Mouse (Mus musculus) neural tube, embryonic 10.5 days (tissue): ENCODE data around the gene Smap2.
A peak's percentile ranks its signal among the peaks of the same experiment; 100 is the strongest.

ENCODE experiments used
- DNase-seq: peaks from one replicate; pipeline ENCODE4 v3.0.0-alpha.2; 2017; ENCODE audit warnings: low spot score; ENCODE audit errors: extremely low spot score

Smap2 gene

DNA sequence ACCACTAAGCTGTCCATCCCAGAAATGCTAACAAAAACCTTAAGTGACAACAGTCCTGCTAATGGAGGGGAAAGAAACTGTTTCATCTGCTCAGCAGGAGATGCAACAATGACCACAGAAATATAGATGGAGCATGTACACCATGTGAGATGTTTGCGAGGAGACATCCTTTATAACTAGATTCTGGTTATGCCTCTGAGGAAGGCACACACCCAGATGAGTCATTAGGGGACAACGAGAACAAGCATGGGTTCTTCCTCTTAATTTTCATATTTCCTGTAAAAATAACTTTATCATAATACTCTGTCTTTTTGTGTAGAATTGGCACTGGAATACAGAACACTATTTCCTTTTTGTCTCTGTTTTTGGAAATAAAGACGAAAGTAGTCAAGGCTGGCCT lies 38.8 kb downstream of the Smap2 start:
- no peak for DNase-seq

DNA sequence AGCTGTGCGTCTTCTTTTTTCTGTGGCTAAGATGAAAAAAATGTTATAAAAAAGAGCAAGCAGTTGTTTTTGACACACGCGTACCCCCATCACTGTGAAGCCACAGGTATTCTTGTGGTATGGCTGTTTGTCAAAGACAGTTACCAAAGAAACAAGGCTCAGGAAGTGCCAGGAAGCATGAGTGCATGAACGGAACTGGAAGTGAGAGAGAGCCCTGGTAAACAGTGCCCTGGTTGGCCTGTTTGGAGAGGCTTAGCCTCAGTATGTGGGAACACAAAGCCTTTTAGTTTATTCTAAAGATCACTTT lies 41.7 kb downstream of the Smap2 start:
- DNase-seq = no peak

DNA sequence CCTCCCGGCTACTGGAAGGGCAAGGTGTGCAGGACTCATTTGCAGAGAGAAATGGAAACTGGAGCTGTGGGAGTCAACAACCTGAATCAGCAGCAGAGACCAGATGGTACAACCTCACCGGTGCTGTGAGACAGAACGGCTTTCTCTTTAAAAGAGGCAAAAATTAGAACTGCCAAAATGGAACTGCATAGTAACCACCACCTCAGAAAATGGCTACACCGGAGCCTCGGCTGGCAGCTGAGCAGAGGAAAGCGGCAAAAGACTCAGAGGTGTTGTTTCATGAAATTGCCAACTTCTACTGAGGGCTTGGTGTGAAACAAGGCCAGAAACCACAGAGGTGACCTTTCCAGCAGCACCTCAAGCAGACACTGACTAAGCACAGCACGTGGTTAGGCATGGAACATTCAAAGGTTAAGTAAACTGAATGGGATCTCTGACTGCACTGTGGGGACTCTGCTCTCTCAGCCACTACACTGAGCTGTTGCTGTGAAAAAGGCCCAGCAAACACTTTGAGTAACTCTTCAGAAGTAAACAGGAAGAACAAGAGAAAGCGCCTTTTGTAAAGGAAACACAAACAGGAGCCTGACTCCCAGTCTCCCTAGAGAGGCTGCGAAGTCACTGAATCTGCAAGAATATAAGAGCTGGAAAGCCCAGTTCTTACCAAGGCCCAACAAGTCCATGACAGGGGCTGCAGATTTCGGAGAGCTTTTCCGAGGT lies 42.2 kb downstream of the Smap2 start:
- no peak for DNase-seq

DNA sequence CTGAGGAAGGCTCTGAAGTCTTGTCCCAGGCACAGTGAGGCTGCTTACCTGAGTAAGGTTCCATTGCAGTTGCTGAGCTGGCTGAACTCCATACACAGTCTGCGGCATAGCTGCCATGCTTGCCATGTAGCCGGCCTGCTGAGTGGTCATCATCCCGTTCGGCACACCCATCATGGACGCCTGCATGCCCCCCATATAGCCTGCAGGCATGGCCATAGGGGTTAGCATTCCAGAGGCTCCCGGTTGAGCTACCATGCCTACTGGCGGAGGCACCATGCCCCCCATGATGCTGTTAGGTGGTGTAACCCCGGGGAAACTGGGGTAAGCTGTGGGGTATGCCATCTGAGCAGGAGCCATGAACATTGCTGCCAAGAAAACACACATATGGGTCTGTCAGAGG lies 45.2 kb downstream of the Smap2 start:
- no peak for DNase-seq

DNA sequence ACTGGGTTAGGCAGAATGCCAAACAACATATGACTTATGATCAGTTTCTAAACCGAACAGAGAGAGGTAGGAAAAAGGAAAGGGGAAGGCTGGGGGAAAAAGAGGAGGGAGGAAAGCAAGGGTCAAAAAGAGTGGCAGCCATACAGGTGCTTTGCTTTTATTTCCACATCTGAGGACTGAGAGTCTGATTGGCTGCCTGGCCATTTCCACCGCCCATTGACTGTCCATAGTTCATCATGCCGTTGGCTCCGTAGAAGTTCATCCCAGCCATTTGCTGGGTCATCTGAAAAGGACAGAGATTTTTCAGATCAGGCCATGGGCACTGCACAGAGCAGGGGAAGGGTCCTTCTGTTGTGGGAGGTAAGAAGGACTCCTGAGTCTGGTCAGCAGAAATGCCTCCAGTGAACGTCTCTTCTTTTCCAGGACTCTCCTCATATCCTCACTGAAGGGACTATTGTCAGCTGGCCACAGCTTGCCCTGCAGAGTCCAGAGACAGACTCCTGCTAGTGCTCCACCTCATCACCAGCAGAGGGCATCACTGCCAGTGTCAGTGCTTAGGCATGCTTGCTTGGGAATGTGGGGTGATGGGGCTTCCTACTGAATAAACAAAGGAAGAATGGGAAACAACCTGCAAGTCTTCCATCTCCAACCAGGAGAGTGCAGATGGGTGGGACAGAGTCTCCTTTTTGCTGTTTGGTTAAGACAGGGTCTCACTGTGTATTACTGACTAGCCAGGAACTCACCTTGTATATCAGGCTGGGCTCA lies 47.5 kb downstream of the Smap2 start:
- DNase-seq = no peak

DNA sequence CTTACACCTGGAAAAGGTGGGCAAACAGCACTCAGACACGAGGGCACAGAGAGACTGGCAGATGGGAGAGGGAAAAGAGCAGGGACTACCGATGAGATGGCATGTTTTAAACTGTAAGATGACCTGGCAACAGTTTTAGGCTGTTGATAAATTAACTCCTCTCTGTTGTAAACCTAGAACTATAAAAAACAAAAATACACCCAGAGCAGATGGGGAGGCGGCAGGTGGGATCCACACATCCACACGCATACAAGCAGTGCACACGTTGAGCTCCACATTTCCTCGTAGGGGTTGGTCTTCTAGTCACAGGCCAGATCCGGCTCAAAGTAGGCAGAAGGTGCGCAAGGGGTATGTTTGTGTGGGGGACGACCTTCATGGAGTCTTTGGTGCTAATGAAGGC lies 48.6 kb downstream of the Smap2 start:
- DNase-seq = no peak

DNA sequence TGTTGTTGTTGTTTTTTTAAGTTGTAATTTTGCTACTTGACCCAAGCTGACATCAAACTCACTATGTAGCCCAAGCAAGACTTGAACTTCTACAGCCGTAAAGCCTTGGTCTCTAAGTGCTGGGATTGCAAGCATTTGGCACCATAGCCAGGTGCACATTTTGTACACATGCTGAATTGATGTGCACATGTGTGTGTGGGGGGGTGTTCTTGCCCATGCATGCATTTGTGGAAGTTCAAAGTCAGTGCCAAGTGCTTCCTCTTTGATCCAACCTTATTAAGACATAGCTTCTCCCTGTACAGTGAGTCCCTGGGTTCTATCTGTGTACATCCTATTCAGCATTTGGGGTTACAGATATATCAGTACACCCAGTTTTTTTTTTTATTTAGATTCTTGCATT lies 61.5 kb downstream of the Smap2 start:
- no peak for DNase-seq

DNA sequence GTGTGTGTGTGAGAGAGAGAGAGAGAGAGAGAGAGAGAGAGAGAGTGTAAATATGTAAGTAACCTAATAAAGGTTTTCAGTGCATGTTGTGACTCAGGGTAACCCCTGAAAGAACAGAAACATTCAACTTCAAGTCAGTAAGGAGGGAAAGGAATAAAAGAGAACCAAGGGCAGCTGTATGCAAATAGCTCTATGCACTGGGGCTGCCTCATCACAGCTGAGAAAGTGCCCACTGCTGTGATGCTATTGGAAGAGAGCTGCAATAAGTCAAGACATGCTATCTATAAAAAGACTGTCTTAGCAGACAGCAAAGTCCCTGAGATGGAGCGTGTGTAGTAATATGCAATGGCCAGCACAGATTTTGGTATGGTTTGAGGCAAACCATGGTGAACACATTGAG lies 63.4 kb downstream of the Smap2 start:
- DNase-seq = no peak

DNA sequence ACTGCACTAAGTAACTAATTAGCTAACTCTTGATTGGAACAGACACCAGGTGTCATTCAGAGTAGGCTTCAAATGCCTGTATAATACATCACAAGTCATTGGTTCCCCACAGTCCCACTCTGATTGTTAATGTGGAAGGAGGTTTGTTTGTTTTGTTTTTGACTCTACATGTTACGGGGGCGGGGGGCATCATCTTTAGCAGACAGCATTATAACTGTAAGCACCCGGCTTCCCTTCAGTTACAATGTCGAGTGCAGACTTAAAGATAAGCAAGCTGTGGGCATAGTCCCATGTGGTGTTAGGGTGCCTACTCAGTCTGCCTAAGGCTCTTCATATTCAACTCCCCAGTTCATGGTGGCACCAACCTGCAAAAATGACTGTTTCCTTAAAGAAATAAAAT lies 64.0 kb downstream of the Smap2 start:
- no peak for DNase-seq

DNA sequence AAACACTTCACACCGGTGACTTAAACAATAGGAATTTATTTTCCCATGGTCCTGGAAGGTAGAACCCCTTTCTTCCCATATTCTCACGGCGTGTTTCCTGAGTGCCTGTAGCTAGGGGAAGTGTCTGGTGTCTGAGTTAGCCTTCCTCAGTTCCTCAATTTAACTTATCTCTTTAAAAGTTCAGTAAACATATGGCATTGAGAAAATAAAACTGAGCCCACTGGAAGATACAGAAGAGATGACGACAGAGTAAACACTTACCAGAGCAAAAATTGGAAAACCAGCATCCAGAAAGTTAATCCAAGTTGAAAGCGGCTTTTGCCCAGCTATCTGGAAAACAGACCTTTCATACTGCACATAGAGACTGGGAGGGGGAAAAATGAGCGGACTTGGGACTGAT lies 64.9 kb downstream of the Smap2 start:
- DNase-seq = no peak

DNA sequence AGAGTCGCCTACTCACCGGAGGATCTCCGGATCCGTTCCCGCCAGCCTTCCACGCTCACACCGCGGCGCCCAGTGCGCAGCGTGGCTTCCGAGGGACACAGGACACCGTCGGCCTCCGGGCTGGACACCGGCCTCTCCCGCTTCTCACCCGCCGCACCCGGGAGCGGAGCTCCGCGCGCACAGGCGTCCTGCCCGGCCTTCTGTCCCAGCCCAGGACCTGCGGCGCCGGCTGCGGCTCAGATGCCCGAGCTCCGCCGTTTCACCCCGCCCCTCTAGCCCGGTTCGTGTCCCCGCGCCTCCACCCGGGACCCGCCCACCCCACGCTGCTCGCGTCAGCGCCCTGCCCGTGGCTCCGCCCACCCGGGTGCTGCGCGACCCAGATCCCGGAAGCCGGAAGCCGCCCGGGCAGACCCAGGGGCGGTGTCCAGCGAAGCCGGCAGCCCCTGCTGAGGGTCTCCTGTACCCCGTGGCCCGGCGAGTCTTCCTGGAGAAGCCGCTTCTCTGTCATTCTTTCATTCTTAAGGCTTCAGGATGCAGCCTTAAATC lies 65.5 kb downstream of the Smap2 start, which contains the start of gene Zfp69:
Zfp69 (minus strand) TSS at position 272 of the 546 bp plus-strand sequence.
- DNase-seq = peak; percentile 92

DNA sequence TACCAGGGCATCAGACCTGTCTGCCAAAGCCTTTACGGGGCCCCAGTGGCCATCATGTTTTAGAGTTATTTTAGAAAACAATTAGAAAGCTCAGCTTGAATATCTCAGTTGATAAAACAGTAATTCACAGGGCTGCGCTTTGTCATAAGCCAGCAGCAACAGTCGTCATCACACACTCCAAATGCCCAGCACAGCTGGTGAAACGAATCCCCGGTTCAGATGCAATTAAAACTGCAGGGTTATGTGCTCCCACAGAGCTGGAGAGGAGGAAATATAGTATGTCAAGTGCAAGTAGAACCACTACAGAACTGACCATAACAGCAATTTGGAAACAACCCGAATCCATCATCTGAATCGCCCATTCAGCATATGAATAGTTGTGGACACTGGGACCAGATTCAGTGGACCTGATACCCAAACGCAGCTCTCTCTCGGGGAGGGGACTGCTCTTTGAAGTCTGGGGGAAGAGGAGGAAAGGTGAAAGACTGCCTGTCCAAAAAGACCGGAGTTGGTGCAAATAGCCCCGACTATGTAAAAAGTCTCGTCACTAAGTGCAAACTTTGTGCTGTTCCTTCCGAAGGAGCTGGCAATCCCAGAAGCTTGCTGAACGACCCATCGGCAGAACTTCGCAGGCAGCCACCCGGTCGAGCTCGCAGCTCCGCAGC lies 66.2 kb downstream of the Smap2 start:
- DNase-seq = no peak

DNA sequence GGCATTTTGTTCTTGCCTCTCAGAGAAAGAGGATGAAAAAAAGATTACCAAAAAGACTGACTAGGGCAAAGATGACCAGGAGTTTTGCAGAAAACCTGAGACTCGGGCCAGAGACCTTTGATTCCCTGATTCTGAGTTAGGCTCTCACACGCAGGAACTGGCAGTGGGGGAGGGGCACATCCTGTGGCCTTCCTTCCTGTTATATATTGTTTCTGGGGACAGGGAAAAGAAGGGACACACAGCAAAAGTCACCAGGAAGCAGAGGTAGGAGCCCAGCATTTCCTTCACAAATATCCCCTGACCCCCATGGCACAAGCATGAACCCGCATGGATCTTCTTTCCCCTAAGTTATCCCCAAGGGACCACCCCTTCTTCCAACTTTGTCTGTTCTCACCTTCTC lies 68.1 kb downstream of the Smap2 start:
- no peak for DNase-seq

DNA sequence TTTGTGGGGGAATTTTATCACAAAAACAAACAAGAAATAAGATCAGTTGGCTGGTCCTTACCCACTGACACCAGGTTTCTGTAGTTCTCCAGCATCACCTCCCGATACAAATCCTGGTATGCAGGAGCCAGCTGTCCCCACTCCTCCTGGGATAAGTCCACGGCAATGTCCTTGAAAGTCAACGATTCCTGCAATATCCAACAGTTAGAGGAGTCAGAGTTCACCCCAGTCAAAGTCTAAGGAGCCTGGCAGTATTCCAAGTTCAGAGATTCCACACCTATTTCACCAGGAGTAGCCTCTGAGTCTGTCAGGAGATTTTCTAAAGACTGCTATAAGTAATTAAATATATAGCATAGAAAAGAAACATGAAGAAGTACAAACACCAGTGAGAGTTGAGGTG lies 82.0 kb downstream of the Smap2 start:
- DNase-seq = no peak

DNA sequence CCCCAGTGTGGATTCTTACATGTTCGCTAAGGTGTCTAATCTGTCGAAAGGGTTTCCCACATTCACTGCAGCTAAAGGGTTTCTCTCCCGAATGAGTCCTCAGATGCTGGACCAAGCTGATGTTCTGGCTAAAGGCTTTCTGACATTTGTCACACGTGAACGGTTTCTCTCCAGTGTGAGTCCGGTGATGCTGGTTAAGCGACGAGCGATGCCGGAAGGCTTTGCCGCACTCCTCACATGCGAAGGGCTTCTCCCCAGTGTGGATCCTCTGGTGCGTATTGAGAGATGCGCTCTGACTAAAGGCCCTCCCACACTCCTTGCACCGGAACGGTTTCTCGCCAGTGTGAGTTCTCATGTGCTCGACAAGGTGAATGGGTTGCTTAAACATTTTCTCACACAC lies 86.3 kb downstream of the Smap2 start:
- no peak for DNase-seq

DNA sequence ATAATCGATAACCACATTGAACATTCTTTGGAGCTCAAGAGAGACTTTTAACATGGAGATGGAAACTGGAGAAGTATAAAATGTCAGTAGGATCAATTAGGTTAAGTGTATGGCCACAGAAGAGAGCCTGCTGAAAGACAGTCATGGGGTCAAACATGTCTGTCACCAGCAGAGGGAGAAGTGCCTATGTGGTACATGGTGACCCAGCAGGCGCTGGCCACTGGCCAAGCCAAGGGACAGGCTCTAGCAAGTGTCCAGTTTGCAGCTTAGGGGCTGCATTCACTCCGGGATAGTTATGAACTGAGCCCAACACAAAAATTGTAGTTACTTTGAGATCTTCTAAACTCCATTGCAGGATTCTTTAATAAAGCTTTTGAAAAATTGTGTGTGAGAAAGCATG lies 88.4 kb downstream of the Smap2 start:
- no peak for DNase-seq

DNA sequence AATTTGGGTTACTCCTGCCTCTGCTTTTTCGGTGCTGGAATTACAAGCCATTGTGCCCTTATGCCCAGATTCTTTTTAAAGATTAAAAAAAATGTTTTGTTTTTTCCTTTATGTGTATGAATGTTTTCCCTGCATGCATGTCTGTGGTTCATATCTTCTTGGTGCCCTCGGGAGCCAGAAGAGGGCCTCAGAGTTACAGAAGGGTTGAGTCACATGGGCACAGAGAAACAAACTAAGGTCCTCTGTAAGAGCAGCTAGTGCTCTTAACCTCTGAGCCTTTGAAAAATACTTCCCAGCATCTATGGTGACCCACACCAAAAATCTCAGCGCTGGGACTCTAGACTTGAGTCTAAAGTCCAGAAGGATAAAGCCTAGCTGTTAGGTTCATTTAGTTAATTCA lies 91.7 kb downstream of the Smap2 start:
- no peak for DNase-seq

DNA sequence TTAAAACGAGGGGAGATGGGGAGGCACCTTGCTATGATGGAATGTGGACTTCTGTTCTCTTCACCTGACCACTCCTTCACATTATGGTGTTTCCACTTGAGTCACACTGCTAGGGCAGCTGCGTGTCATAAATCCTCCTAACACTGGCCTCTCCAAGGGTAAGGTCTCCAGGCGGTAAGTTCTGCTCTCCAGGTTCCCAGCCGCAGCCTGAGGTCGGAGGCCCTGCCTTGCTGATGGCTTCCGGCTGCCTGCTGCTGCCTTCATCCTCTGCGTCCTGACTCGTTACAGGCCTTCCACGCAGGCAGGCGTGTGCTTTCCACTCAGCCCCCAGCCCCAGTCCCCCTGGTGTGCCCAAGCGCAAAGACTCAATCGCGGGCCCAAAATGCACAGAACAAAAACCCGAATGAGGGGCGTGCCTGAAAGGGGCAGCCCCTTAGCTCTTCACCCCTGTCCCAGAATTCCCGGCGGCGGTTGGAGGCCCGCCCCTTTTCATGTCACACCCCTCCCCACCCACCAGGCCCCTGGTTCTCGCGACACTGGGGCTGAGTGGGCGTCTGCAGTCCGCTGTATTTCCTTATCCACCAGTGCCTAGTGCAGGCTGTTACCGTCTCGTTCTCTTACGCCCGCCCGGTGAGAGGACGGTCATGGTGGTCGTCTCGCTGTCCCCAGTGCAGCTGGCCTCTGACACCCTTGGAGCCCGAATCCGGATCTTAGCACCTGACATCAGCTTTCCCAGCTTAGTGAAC lies 92.3 kb downstream of the Smap2 start, which contains the start of gene Exo5:
Exo5 (minus strand) TSS at position 464 of the 746 bp plus-strand sequence.
- peak; percentile 94 for DNase-seq

DNA sequence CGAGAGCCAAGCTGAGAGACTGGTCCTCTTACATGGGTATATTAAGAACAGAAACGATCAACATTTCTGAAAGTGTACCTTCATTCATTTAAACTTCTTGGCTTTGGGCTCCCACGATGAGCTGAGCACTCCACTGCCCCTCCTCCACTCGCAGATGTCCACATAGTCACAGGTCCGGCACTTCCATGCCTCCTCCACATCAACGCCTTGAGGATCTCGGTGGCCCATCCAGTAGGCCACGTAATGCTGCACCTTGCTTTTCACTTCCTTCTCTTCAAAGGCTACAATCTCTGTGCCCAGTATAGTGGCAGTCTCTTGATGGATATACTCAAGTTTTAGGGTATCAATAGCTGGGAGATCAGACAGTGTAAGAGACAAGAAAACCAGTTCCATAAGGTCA lies 95.6 kb downstream of the Smap2 start:
- DNase-seq = no peak
